Mouse (Mus musculus): ENCODE measurements around the gene Bnc2.

Gene Bnc2

GRCm38 (mm10) chr4:84407328-84408028 is 267.6 kb downstream of the Bnc2 start:
- no peak for DNase-seq

GRCm38 (mm10) chr4:84403356-84404145 is 271.5 kb downstream of the Bnc2 start:
- no peak for DNase-seq

GRCm38 (mm10) chr4:84388991-84389390 is 286.1 kb downstream of the Bnc2 start:
- DNase-seq: no peak

- DNase-seq: no peak
Observed at GRCm38 (mm10) chr4:84385156-84385555, 289.9 kb downstream of the Bnc2 start.

GRCm38 (mm10) chr4:84379289-84379688 is 295.8 kb downstream of the Bnc2 start:
- DNase-seq: no peak

- no peak for DNase-seq
Observed at GRCm38 (mm10) chr4:84377513-84377912, 297.6 kb downstream of the Bnc2 start.

- no peak for DNase-seq
Observed at GRCm38 (mm10) chr4:84362337-84362823, 312.7 kb downstream of the Bnc2 start.

- no peak for DNase-seq
Observed at GRCm38 (mm10) chr4:84361165-84361564, 313.9 kb downstream of the Bnc2 start.

- DNase-seq: no peak
Observed at GRCm38 (mm10) chr4:84359996-84360395, 315.1 kb downstream of the Bnc2 start.

GRCm38 (mm10) chr4:84358204-84358603 is 316.9 kb downstream of the Bnc2 start:
- no peak for DNase-seq

GRCm38 (mm10) chr4:84357382-84357781 is 317.7 kb downstream of the Bnc2 start:
- no peak for DNase-seq

- DNase-seq: no peak
Observed at GRCm38 (mm10) chr4:84356468-84357153, 318.5 kb downstream of the Bnc2 start.

GRCm38 (mm10) chr4:84352656-84353055 is 322.4 kb downstream of the Bnc2 start:
- no peak for DNase-seq

- DNase-seq: no peak
Observed at GRCm38 (mm10) chr4:84349536-84349935, 325.5 kb downstream of the Bnc2 start.

GRCm38 (mm10) chr4:84339172-84339571 is 335.9 kb downstream of the Bnc2 start:
- DNase-seq: no peak

- DNase-seq: no peak
Observed at GRCm38 (mm10) chr4:84331995-84332394, 343.1 kb downstream of the Bnc2 start.

GRCm38 (mm10) chr4:84331450-84331849 is 343.6 kb downstream of the Bnc2 start:
- no peak for DNase-seq

- no peak for DNase-seq
Observed at GRCm38 (mm10) chr4:84330509-84330908, 344.6 kb downstream of the Bnc2 start.

GRCm38 (mm10) chr4:84329651-84330050 is 345.4 kb downstream of the Bnc2 start:
- DNase-seq: no peak

GRCm38 (mm10) chr4:84324371-84324770 is 350.7 kb downstream of the Bnc2 start:
- no peak for DNase-seq

- no peak for DNase-seq
Observed at GRCm38 (mm10) chr4:84321598-84321997, 353.5 kb downstream of the Bnc2 start.

GRCm38 (mm10) chr4:84317421-84317820 is 357.7 kb downstream of the Bnc2 start:
- no peak for DNase-seq

GRCm38 (mm10) chr4:84311371-84311770 is 363.7 kb downstream of the Bnc2 start:
- no peak for DNase-seq

GRCm38 (mm10) chr4:84310851-84311250 is 364.2 kb downstream of the Bnc2 start:
- DNase-seq: no peak

Measured in thymus, postnatal 25 days (tissue).